Mouse (Mus musculus): Measurements from ENCODE around the gene Taldo1.

DNA sequence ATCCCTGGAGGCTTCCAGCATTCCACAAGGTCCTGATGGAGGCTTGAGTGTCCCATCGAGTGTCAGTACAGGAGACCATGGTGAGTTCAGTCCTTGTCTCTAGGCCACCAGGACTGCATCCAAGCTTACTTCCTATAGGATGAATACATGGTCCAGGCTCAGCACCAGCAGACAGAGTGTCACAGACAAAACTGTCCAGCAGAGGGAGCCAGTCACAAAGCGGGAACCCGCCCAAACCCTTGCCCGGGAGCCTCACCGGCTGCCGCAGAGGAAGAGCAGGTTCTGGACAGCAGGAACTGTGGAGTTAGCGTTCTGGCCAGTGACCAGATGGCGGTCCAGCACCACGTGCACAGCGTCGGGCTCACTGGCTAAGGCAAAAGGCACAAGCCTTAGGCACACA is 16.8 kb downstream of the Taldo1 start:
- TF ChIP-seq CTCF (IDR thresholded peaks at IDR 0.05; ENCODE audit: borderline replicate concordance, control insufficient read depth, extremely low read depth, insufficient read depth, low read length, poor library complexity) (peak; percentile 86), POLR2A (IDR thresholded peaks at IDR 0.05; ENCODE audit: control insufficient read depth, extremely low read depth, insufficient read depth, low read length, poor library complexity) (no peak)

All from thymus, adult 2 months (tissue).